Mouse (Mus musculus) urinary bladder, postnatal 4 days (tissue): ENCODE data around the gene Emsy.
A peak's percentile ranks its signal among the peaks of the same experiment; 100 is the strongest.

ENCODE experiments used
- DNase-seq, 2 experiments: peaks; one replicate each; pipeline ENCODE4 v3.0.0; 2021 to 2022; ENCODE audit warnings: low spot score in 2 of 2

Gene Emsy

GRCm38 (mm10) chr7:98656531-98657221, at the start of gene Emsy:
Emsy (minus strand) TSS chr7:98656783.
- DNase-seq: peak; percentile 91

- DNase-seq: no peak
These were observed 47.7 kb upstream of the Emsy start for GRCm38 (mm10) chr7:98704276-98704675.

DNA sequence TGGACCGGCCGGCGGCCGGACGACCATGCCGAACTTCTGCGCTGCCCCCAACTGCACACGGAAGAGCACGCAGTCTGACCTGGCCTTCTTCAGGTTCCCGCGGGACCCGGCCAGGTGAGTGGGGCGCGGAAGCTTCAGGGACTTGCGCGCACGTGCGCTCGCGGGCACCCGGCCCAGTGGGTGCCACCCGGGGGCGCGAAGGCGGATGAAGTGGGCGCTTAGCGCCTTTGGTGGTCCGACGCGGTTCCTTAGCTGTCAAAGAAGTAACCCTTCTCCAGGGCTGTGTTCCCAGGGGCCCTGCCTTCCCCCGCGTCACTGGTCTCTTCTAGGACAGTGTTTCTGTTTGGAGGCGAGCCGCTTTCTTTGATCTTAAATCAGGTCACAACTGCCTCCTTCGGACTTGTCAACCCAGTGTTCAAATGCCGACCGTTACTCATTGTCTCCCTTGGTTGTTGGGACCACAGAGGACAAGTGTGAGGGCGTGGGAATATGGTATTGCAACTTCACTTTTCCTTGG, 46.8 kb upstream of the Emsy start:
- peak in 1 of 2 experiments; percentile 28 for DNase-seq

DNA sequence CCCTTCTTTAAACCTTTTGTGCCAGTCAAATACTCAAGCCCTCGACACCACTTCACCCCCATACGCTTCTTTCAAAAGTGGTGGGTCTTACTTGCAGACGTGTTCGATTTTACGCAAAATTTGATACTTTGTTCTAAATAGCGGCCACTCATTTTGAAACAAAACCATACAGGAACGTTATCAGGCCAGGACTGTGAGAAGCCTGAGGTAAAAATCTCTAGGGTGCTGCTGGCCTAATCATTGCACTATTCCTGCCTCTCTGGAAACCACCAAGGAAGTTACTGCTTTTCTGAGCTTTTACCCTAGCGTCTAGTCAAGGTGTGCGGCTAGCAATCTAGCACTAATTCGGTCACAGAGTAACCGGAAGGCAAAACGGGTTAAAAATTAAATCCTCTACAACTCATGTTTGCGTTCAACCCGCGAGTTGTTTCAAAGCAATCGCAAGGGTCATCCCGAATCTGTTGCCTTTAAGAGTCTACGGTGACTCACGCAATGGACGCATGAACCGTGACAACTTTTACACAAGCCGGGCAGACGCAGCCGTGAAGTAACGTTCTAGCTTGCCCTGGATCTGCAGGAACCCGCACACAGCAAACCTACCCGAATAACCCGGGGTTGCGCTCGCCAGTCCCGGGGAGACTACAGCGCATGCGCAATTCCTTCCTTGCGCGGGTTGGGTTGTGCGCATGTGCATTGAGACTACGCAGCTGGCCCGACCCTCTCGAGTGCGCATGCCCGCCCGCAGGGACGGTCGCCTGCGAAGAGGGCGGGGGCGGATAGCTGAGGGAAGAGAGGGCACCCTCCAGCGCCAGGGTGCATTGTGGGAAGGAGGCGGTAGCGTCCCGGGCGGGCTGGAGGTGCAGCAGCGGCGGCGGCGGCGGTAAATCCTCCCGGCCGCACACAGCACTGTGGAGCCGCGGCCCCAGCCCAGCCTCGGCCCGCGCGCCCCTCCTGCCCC, 46.0 kb upstream of the Emsy start, which contains the start of gene Thap12:
TSS of gene Thap12 (plus strand) at position 821 of the 958 bp plus-strand sequence.
- peak; percentile 99 for DNase-seq

DNA sequence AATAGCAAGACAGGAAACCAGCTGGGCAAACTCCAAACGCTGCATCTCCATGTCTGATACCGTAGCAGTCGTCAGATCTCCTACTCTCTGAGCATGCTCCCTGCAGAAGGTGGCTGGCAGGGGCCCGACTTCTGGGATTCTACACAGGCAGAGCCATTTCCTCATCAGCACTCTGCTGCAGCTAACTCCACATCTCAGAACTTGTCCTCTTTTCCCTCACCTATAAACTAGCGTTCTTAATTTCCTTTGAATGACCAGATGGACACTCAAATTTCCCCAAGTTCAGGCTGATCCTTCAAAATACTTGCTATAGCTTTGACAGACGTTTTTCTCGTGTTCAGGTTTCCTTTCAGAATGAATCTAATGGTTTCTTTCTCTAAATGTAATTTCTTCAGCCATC, 45.2 kb upstream of the Emsy start:
- no peak for DNase-seq

GRCm38 (mm10) chr7:98698590-98698989, 42.0 kb upstream of the Emsy start:
- no peak for DNase-seq

- DNase-seq: no peak
These were observed 41.5 kb upstream of the Emsy start for GRCm38 (mm10) chr7:98698041-98698440.

GRCm38 (mm10) chr7:98697496-98697895, 40.9 kb upstream of the Emsy start:
- DNase-seq: no peak

- DNase-seq: no peak
These were observed 37.5 kb upstream of the Emsy start for GRCm38 (mm10) chr7:98694046-98694445.

DNA sequence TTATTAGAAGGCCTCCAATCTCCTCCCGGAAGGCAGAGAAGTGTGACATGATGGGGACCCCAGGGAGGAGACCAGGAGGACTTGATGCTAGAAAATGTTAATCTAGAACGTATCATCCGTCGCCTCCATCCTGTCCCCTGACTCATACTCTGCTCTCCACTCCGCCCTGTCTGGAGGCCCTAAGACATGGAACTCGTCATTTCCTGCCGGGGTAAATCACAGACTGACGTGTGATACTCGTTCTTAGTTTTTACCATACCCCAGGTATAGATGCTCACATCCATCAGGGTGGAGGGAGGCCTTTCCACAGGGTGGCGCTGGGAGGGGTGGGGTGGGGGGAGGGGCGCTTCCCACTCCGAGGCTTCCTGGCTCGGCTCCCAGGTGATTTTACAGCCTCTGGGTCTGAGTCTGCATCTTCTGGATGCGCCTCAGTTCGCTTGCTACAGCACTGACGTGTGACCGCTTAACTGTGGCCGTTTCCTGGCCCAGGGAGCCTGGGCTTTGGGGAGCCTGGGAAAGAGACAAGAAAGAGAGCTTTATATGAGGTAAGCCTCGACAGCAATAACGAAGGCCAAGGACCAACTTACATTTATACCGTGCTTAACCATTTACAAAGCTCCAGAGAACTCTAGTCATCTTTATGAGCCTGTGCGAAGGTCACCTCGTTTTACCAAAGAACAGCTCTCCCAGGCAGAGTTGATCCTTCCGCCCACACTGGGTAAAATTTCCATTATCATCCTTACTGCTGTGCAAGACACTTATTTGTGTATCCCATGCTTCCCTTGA, 36.4 kb upstream of the Emsy start:
- DNase-seq: peak in 1 of 2 experiments; percentile 30

DNA sequence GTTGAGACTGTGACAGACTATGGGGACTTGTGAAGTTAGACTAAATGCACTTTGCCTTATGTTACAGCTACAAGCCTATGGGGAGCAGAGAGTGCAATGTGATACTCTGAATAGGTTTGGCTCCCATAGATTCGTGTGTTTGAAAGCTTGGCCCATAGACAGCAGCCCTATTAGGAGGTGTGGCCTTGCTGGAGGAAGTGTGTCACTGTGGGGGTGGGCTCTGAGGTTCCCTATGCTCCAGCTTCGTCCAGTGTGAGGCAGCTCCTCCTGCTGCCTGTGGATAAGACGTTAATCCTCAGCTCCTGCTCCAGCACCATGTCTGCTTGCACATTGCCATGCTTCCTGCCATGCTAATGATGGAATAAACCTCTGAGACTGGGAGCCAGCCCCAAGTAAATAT, 34.2 kb upstream of the Emsy start:
- DNase-seq: no peak

DNA sequence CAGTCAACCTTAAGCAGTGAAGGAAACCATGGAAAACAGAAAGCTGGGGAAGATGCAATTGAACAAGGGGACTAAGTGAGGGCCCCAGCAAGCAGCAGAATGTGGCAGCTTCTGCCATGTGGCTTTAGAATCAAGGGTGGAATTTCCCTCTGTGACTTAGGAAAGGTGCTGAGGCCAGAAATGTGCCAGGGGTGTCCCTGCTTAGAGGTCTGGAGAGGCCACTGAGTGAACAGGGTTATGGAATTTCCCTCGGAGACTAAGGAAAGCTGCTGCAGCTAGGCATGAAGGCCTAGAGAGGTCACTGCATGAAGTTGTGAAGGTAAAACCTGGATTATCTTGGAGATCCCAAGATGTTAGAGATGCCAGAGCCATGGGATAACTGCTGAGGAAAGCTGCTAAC, 33.5 kb upstream of the Emsy start:
- no peak for DNase-seq

GRCm38 (mm10) chr7:98685895-98686294, 29.3 kb upstream of the Emsy start:
- DNase-seq: no peak

- no peak for DNase-seq
These were observed 26.2 kb upstream of the Emsy start for GRCm38 (mm10) chr7:98682821-98683220.

- DNase-seq: no peak
These were observed 24.1 kb upstream of the Emsy start for GRCm38 (mm10) chr7:98680691-98681090.

DNA sequence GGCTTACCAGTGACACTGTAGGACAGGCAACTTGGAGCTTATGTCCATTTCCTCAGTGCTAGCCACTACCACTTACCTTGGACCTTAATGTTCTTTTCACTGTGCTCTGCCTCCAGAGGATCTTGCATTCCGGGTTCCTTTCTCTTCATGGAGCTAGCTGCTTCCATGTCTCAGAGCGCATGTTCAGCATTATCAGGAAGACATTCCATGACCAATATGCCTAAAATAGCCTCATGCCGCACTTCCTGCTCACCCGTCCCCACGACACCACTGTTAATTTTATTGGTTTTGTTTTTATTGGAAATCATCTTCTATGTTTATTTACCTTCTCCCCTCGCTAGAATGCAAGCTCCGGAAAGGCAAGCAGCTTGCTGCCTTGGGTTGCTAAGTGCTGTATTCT, 21.9 kb upstream of the Emsy start:
- no peak for DNase-seq

GRCm38 (mm10) chr7:98677511-98677910, 20.9 kb upstream of the Emsy start:
- no peak for DNase-seq

DNA sequence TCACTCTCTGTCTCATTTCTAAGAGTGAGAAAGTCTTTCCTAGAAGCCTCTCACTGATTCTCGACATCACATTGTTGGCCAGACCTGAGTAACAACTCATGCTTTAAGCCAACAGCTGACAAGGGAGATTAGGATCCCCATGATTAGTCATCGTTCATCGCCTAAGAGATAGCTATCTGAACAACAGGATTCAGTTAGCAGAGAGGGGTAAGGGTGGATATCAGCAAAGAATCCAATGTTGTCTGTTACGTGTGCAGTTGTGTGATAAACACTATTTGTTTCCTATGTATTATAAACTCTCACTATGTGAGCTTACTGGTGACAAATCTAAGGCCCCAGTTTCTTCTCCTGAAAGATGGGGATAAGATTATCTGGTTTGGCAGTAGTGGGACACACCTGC, 17.8 kb upstream of the Emsy start:
- no peak for DNase-seq

- DNase-seq: peak in 1 of 2 experiments; percentile 33
These were observed 15.8 kb upstream of the Emsy start for GRCm38 (mm10) chr7:98672241-98672955.

DNA sequence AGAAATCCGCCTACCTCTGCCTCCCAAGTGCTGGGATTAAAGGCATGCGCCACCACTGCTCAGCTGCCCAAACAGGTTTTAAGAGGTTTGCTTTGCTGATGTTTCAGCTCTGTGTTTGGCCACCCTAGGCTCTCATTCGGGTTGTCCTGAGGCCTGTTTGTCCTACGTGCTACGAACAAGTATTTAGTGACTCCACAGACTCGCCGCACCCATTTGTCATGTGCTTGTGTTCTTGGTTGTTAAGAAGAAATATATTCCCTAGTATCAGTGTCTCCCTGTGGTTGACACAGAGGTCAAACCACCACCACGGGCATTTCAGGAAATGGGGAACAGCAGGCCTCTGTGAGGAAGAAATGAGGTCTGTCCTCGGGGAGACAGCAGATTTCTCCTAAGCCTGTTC, 14.8 kb upstream of the Emsy start:
- DNase-seq: no peak

- no peak for DNase-seq
These were observed 14.2 kb upstream of the Emsy start for GRCm38 (mm10) chr7:98670831-98671230.
